Mouse (Mus musculus): Measurements from ENCODE around the gene Krtap31-2. TPM values are rescaled to one million over a fixed set of nuclear protein-coding genes. Genes with fewer than 3 reads are reported as not detected.

Krtap31-2 gene
- not detected in 2 replicates for polyA plus RNA-seq (2015; fragmentation: Nextera tagmentation; extraction: Ambion mirVana)

DNA sequence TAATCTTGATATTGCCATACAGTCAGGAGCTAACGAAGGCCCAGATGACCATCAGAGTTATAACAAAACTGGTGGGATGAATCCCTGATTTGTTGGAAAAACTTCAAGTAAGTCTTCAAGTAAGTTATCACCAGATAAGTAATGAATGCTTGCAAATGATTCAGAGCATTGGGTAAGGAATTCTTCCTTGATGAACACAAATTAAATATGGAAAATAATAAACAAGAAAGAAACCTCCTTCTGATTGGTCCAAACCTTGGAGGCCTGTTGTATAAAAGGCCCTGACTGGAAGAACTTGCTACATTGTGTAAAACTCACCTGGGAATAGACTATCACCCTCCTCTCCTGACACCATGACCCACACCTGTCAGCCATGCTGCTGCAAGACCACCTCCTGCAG lies at the start of gene Krtap31-2:
Gene Krtap31-2, plus strand, starts transcription at position 301 of the 400 bp plus-strand sequence.

GRCm38 (mm10) chr11:99907620-99908019 lies 28.5 kb upstream of the Krtap31-2 start, which contains the start of gene Krtap31-1:
Gene Krtap31-1, plus strand, starts transcription at chr11:99907920.

DNA sequence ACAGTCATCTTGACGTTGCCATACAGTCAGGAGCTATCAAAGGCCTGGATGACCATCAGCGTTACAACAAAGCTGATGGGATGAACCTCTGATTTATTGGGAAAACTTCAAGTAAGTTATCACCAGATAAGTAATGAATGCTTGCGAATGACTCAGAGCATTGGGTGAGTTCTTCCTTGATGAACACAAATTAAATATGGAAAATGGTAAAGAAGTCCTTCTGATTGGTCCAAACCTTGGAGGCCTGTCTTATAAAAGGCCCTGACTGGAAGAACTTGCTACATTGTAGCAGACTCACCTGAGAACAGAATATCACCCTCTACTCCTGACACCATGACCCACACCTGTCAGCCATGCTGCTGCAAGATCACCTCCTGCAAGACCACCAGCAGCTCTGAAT lies 21.6 kb upstream of the Krtap31-2 start, which contains the start of gene Gm11565:
Gene Gm11565, plus strand, starts transcription at position 301 of the 400 bp plus-strand sequence.

GRCm38 (mm10) chr11:99948175-99948574 lies 12.1 kb downstream of the Krtap31-2 start, which contains the start of gene Krtap9-5:
Gene Krtap9-5, plus strand, starts transcription at chr11:99948475.

GRCm38 (mm10) chr11:99978953-99979352 lies 42.9 kb downstream of the Krtap31-2 start, which contains the start of gene Krtap29-1:
Gene Krtap29-1, minus strand, starts transcription at chr11:99979053.

GRCm38 (mm10) chr11:99986180-99986647 lies 50.1 kb downstream of the Krtap31-2 start, which contains the start of gene Krtap16-1:
Gene Krtap16-1, minus strand, starts transcription at chr11:99986597.

Other genes starting within 250 kb of the Krtap31-2 start
- gene Gm14190, start 245.6 kb upstream of the Krtap31-2 start, polyA plus RNA-seq (2015; fragmentation: Nextera tagmentation; extraction: Ambion mirVana), result not detected in 2 replicates
- not detected in 2 replicates for gene Gm14180, start 202.0 kb upstream of the Krtap31-2 start, polyA plus RNA-seq (2015; fragmentation: Nextera tagmentation; extraction: Ambion mirVana)
- gene Gm11595, start 163.4 kb upstream of the Krtap31-2 start, polyA plus RNA-seq (2015; fragmentation: Nextera tagmentation; extraction: Ambion mirVana), result not detected in 2 replicates
- not detected in 2 replicates for gene Krtap4-8, start 155.6 kb upstream of the Krtap31-2 start, polyA plus RNA-seq (2015; fragmentation: Nextera tagmentation; extraction: Ambion mirVana)
- gene Krtap4-9, start 151.1 kb upstream of the Krtap31-2 start, polyA plus RNA-seq (2015; fragmentation: Nextera tagmentation; extraction: Ambion mirVana), result not detected in 2 replicates
- not detected in 2 replicates for gene Gm11596, start 142.8 kb upstream of the Krtap31-2 start, polyA plus RNA-seq (2015; fragmentation: Nextera tagmentation; extraction: Ambion mirVana)
- gene Gm11569, start 137.4 kb upstream of the Krtap31-2 start, polyA plus RNA-seq (2015; fragmentation: Nextera tagmentation; extraction: Ambion mirVana), result not detected in 2 replicates
- not detected in 2 replicates for gene Gm11554, start 131.8 kb upstream of the Krtap31-2 start, polyA plus RNA-seq (2015; fragmentation: Nextera tagmentation; extraction: Ambion mirVana)
- gene Krtap4-13, start 126.4 kb upstream of the Krtap31-2 start, polyA plus RNA-seq (2015; fragmentation: Nextera tagmentation; extraction: Ambion mirVana), result not detected in 2 replicates
- gene Gm11564, start 120.6 kb upstream of the Krtap31-2 start, polyA plus RNA-seq (2015; fragmentation: Nextera tagmentation; extraction: Ambion mirVana), result not detected in 2 replicates
- not detected in 2 replicates for gene 2300003K06Rik, start 98.2 kb upstream of the Krtap31-2 start, polyA plus RNA-seq (2015; fragmentation: Nextera tagmentation; extraction: Ambion mirVana)
- gene Krtap4-16, start 84.7 kb upstream of the Krtap31-2 start, polyA plus RNA-seq (2015; fragmentation: Nextera tagmentation; extraction: Ambion mirVana), result not detected in 2 replicates
- gene Gm11568, start 78.4 kb upstream of the Krtap31-2 start, polyA plus RNA-seq (2015; fragmentation: Nextera tagmentation; extraction: Ambion mirVana), result not detected in 2 replicates
- not detected in 2 replicates for gene Gm11559, start 71.8 kb upstream of the Krtap31-2 start, polyA plus RNA-seq (2015; fragmentation: Nextera tagmentation; extraction: Ambion mirVana)
- gene Krtap9-1, start 62.9 kb upstream of the Krtap31-2 start, polyA plus RNA-seq (2015; fragmentation: Nextera tagmentation; extraction: Ambion mirVana), result not detected in 2 replicates
- gene Gm11567, start 57.1 kb upstream of the Krtap31-2 start, polyA plus RNA-seq (2015; fragmentation: Nextera tagmentation; extraction: Ambion mirVana), result not detected in 2 replicates
- not detected in 2 replicates for gene Krtap31-1, start 28.4 kb upstream of the Krtap31-2 start, polyA plus RNA-seq (2015; fragmentation: Nextera tagmentation; extraction: Ambion mirVana)
- not detected in 2 replicates for gene Gm11565, start 21.5 kb upstream of the Krtap31-2 start, polyA plus RNA-seq (2015; fragmentation: Nextera tagmentation; extraction: Ambion mirVana)
- gene Krtap9-5, start 12.2 kb downstream of the Krtap31-2 start, polyA plus RNA-seq (2015; fragmentation: Nextera tagmentation; extraction: Ambion mirVana), result not detected in 2 replicates
- not detected in 2 replicates for gene Krtap29-1, start 42.8 kb downstream of the Krtap31-2 start, polyA plus RNA-seq (2015; fragmentation: Nextera tagmentation; extraction: Ambion mirVana)
- gene Krtap16-1, start 50.3 kb downstream of the Krtap31-2 start, polyA plus RNA-seq (2015; fragmentation: Nextera tagmentation; extraction: Ambion mirVana), result not detected in 2 replicates
- not detected in 2 replicates for gene Krtap17-1, start 57.7 kb downstream of the Krtap31-2 start, polyA plus RNA-seq (2015; fragmentation: Nextera tagmentation; extraction: Ambion mirVana)
- gene Krt33a, start 79.9 kb downstream of the Krtap31-2 start, polyA plus RNA-seq (2015; fragmentation: Nextera tagmentation; extraction: Ambion mirVana), result not detected in 2 replicates
- not detected in 2 replicates for gene Krt33b, start 93.6 kb downstream of the Krtap31-2 start, polyA plus RNA-seq (2015; fragmentation: Nextera tagmentation; extraction: Ambion mirVana)
- gene Krt34, start 105.3 kb downstream of the Krtap31-2 start, polyA plus RNA-seq (2015; fragmentation: Nextera tagmentation; extraction: Ambion mirVana), result not detected in 2 replicates
- gene Krt31, start 114.3 kb downstream of the Krtap31-2 start, polyA plus RNA-seq (2015; fragmentation: Nextera tagmentation; extraction: Ambion mirVana), result not detected in 2 replicates
- gene Krt32, start 151.9 kb downstream of the Krtap31-2 start, polyA plus RNA-seq (2015; fragmentation: Nextera tagmentation; extraction: Ambion mirVana), result not detected in 2 replicates
- not detected in 2 replicates for gene Krt35, start 159.9 kb downstream of the Krtap31-2 start, polyA plus RNA-seq (2015; fragmentation: Nextera tagmentation; extraction: Ambion mirVana)
- not detected in 2 replicates for gene Krt36, start 169.3 kb downstream of the Krtap31-2 start, polyA plus RNA-seq (2015; fragmentation: Nextera tagmentation; extraction: Ambion mirVana)
- 0.12 and 0.38 TPM in 2 replicates for gene Krt13, start 185.3 kb downstream of the Krtap31-2 start, polyA plus RNA-seq (2015; fragmentation: Nextera tagmentation; extraction: Ambion mirVana)
- 1.00 and 1.1 TPM in 2 replicates for gene Krt15, start 199.6 kb downstream of the Krtap31-2 start, polyA plus RNA-seq (2015; fragmentation: Nextera tagmentation; extraction: Ambion mirVana)
- gene Krt19, start 212.4 kb downstream of the Krtap31-2 start, polyA plus RNA-seq (2015; fragmentation: Nextera tagmentation; extraction: Ambion mirVana), result 39.8 and 40.8 TPM in 2 replicates

All from spleen, postnatal 0 days (tissue).